Mouse (Mus musculus): ENCODE measurements around the gene Dis3l2.
A peak's percentile ranks its signal among the peaks of the same experiment; 100 is the strongest.

The Dis3l2 gene

GRCm38 (mm10) chr1:86703300-86703964 lies at the start of gene Dis3l2:
Gene Dis3l2 (plus strand): TSS chr1:86703808.
- DNase-seq (ENCODE audit: low spot score), result peak; percentile 83

- DNase-seq (ENCODE audit: low spot score), result no peak
These were observed 46.5 kb upstream of the Dis3l2 start for GRCm38 (mm10) chr1:86657071-86657470.

DNA sequence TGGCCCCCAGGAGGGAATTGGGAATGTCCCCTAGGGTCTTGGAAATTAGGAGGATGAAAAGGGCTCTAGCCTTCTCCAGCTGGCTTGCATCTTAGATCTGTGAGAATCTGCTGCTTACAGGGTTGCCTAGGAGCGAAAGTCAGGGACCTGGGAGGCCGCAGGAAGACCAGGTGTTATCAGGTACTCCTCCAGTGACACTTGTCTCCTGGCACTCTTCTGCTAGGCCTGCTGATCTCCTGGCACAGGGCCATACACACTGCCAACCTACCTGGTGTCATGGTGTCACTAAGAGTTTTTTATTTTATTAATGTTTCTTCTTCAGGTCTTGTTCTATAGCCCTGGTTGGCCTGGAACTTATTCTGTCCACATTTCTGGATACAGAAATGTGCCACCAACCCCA lies 38.5 kb upstream of the Dis3l2 start:
- no peak for DNase-seq (ENCODE audit: low spot score)

GRCm38 (mm10) chr1:86669552-86670273 lies 33.9 kb upstream of the Dis3l2 start:
- DNase-seq (ENCODE audit: low spot score), result peak; percentile 57

GRCm38 (mm10) chr1:86670279-86671038 lies 33.1 kb upstream of the Dis3l2 start, which contains the start of gene Nppc:
Gene Nppc (minus strand): TSS chr1:86670571.
- DNase-seq (ENCODE audit: low spot score), result peak; percentile 46

DNA sequence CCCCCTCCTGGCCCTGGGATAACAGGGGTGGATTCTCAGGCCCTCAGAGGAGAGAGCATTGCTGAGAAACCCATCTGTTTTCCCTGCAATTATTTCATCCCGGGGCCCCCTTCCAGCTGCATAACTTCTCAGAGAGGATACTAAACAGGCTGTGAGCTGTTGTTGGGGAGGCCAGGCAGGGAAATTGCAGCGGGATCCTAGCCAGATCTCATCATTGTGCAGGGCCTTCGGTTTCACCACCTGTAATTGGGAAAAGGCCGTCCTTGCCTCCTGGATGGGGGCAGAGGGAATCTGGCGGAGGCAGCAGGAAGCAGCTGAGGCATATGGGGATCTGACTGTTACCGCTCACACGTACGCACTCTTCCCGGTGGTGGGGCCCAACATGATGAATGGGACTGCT lies 29.2 kb upstream of the Dis3l2 start:
- no peak for DNase-seq (ENCODE audit: low spot score)

GRCm38 (mm10) chr1:86675126-86675525 lies 28.5 kb upstream of the Dis3l2 start:
- DNase-seq (ENCODE audit: low spot score), result no peak

DNA sequence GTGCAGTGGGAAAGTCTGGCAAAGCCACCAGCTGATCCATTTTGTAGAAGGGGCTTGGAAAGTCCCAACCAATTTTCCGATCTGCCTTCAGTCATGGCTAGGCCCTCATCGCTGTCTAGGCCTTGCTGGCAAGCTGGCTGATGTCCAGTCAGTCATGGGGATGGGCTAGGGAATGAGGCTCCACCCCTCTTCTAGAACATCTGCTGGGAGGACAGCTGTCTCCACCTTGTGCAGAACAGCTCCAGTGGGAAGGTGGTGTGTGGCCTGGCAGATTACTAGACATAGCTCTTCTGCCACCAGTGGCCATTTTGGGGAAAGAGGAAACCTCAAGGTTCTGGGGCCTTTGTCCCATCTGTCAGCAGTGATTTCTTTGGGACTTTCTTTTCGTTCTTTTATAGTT lies 26.0 kb upstream of the Dis3l2 start:
- DNase-seq (ENCODE audit: low spot score), result no peak

DNA sequence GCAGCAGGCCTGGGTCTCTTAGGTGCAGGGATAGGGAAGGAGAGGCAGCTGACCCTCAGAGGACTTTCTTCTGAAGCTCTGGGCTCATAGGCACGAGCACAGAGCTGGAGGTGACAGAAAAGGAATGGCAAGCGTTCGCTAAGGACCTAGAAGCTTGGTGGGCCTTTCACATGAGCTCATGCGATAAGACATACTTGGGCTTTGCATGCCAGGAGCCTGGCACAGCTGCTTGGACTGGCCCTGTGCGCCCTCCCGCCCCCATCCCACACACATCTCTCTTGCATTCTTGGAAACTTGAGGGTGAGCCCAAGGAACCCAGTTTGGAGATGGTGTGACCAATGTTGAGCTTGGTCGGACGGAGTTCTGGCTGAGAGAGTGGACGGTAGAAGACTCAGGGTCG lies 24.9 kb upstream of the Dis3l2 start:
- no peak for DNase-seq (ENCODE audit: low spot score)

DNA sequence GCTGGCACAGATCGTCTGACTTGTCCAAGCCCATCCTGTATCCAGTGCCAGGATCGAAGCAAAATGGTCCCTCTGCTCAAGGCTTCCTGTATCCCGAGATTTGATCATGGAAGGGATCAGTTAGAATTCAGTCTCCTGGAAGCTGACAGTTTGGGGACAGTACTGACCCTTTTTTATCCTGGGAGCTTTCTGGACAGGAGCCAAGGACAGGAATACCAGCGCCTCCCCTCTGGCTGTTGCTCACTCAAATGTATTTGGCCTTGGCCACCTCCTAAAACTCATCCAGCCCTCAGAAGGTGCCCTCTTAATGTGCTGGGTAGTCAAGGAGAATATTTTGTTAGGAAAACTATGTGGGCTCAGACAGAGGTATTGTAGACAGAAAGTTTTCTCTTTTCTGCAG lies 16.4 kb upstream of the Dis3l2 start:
- DNase-seq (ENCODE audit: low spot score), result no peak

GRCm38 (mm10) chr1:86691027-86691426 lies 12.6 kb upstream of the Dis3l2 start:
- no peak for DNase-seq (ENCODE audit: low spot score)

DNA sequence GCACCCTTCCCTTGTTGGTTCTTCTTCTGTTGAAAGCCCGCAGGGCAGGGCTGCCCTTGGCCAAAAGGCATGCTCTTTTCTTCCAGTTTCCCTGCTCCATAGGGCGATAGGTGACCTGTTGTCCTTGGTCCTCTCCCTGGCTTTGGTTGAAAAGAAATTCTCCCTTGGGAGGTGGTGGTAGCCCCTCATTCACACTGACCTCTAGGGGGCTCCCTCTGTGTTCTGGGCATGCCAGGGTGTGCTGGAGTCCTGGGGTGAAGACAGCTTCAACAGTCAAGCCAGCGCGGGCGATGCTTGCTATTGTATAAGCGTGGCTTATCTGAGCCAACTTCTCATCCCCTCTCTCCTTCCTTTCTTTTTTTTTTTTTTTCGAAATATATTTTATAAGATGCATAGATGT lies 6.7 kb upstream of the Dis3l2 start:
- DNase-seq (ENCODE audit: low spot score), result no peak

GRCm38 (mm10) chr1:86698721-86699120 lies 4.9 kb upstream of the Dis3l2 start:
- DNase-seq (ENCODE audit: low spot score), result peak; percentile 46

GRCm38 (mm10) chr1:86699346-86700136 lies 4.1 kb upstream of the Dis3l2 start:
- no peak for DNase-seq (ENCODE audit: low spot score)

GRCm38 (mm10) chr1:86700367-86700766 lies 3.2 kb upstream of the Dis3l2 start:
- DNase-seq (ENCODE audit: low spot score), result no peak

- DNase-seq (ENCODE audit: low spot score), result no peak
These were observed 338 bp downstream of the Dis3l2 start for GRCm38 (mm10) chr1:86703965-86704326.

DNA sequence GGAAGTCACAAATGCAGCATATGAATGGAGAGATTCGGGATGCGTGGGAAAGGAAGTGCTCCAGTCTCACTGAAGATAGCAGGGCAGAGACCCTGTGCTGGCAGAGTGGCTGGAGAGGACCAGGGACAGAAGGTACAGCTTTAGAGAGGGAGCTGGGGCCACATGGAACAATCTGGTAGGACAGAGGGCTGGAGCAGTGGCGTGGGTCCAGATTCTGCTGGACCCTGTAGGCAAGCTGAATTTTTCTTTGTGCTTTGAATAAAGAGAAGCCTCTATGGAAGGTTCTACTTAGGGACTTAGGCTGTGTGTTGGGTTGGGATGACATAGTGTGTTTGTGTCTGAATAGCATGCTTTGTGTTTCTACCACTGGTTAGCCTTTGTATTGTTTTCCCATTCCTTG lies 1.9 kb downstream of the Dis3l2 start:
- DNase-seq (ENCODE audit: low spot score), result no peak

DNA sequence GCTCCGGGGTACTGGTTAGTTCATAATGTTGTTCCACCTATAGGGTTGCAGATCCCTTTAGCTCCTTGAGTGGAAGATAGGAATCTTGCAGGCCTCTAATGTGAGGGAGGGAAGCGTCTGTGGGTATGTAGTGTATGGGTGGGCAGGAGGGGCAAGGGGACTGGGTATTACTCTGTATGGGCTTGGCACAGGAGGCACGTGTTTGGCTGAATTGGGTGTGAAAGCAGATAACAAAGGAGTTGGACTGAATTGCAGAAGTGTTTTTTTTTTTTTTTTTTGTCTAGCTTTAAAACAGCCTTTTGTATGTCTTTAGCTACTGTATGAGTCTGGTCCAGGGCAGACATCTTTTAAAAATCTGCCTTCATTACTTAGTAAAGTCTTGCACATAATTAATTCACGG lies 5.9 kb downstream of the Dis3l2 start:
- DNase-seq (ENCODE audit: low spot score), result no peak

DNA sequence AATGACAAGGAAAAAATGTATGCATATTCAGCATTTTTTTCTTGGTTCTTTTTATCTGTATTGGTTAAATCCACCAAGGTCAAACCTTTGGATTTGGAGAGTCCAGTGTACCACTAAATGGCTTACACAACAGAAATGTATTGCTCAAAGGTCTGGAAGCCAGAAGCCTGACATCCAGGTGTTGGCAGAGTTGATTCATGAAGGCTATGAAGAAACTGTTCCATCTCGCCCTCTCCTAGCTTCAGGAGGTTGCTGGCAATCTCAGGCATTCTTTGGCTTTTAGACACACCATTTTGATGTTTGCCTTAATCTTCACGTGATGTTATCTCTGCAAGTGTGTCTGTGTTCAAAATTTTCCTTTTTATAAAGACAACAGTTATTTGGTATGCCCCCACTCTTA lies 8.4 kb downstream of the Dis3l2 start:
- DNase-seq (ENCODE audit: low spot score), result no peak

DNA sequence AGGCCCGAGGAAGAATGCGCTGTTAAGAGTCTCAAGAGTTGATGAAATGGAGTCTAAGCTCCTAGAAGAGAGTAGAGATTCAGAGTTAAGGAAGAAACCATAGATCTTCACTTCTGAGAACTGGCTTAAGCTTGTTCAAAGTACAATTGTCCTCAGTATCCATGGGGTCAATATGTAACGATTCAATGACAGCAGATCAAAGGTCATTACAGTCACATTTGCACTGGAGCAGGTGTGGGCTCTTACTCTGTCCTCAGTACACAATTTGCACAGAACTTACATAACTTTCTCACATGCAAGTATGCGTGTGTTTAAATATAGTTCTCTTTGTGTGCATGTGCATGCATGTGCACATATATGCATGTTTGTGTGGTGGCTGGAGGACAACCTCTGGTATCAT lies 9.4 kb downstream of the Dis3l2 start:
- no peak for DNase-seq (ENCODE audit: low spot score)

GRCm38 (mm10) chr1:86718190-86718589 lies 14.6 kb downstream of the Dis3l2 start:
- no peak for DNase-seq (ENCODE audit: low spot score)

- DNase-seq (ENCODE audit: low spot score), result no peak
These were observed 15.8 kb downstream of the Dis3l2 start for GRCm38 (mm10) chr1:86719391-86719790.
